Mouse (Mus musculus) embryonic fibroblast, embryonic 13.5 days (primary cell): ENCODE measurements at regions not wholly inside any gene's neighbourhood (a gene's known extent, or its start where the extent isn't known, plus 50 kb on each side); places are given as distances from the start of the nearest gene placed in this dataset.

ENCODE experiments used
- H3K27ac ChIP-seq: 2 replicates; pipeline ENCODE4 v1.5.1; 2012; ENCODE audit warnings: low read length, control low read depth, inconsistent platforms; ENCODE audit not compliant: insufficient read depth
- H3K4me1 ChIP-seq: 2 replicates; pipeline ENCODE4 v1.6.1; 2011; ENCODE audit warnings: low read length; ENCODE audit not compliant: control insufficient read depth, insufficient read depth
- H3K4me3 ChIP-seq: 2 replicates; pipeline ENCODE4 v1.5.1; 2011; ENCODE audit warnings: mild to moderate bottlenecking, control low read depth, low read length; ENCODE audit not compliant: insufficient read depth
- CTCF ChIP-seq: IDR thresholded peaks from 2 replicates; pipeline ENCODE4 v1.5.1; 2011; ENCODE audit warnings: mild to moderate bottlenecking, control low read depth, low read length, moderate library complexity, borderline replicate concordance; ENCODE audit not compliant: insufficient read depth
- POLR2A ChIP-seq: IDR thresholded peaks from 2 replicates; pipeline ENCODE4 v1.6.1; 2011; ENCODE audit warnings: low read depth, mild to moderate bottlenecking, control low read depth, low read length, moderate library complexity

DNA sequence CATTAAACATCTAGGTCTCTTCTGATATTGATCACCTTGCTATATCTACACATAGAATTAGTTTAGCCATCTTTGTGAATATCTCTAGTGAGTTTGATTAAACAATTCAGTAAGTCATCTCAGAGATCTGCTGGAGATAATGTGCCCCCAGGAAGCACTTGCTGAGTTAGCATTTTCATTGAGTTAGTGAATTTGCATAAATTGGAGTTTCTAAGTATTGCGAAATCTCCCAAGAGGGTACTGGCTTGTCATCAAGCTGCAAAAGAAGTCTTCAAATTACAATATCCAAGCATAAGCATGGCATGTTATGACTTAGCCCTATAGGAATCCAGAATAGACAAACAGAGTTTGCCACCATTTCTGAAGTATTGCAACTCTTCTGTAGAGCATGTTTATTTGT is 473.6 kb upstream of the Nr2f2 start:
- no peak overlapping the region for H3K4me3 ChIP-seq
- TF ChIP-seq CTCF, result no peak
- no peaks in the 10 kb centered on the region for H3K4me1 ChIP-seq
- no peak overlapping the region for H3K27ac ChIP-seq

GRCm38 (mm10) chr7:70839190-70839589 is 472.7 kb upstream of the Nr2f2 start:
- H3K4me1 ChIP-seq, result peaks cover 5% of the 10 kb centered on the region; the same call in 1 of the 2 replicates
- H3K4me3 ChIP-seq, result no peak overlapping the region
- H3K27ac ChIP-seq, result no peak overlapping the region
- TF ChIP-seq POLR2A (no peak), CTCF (no peak)

DNA sequence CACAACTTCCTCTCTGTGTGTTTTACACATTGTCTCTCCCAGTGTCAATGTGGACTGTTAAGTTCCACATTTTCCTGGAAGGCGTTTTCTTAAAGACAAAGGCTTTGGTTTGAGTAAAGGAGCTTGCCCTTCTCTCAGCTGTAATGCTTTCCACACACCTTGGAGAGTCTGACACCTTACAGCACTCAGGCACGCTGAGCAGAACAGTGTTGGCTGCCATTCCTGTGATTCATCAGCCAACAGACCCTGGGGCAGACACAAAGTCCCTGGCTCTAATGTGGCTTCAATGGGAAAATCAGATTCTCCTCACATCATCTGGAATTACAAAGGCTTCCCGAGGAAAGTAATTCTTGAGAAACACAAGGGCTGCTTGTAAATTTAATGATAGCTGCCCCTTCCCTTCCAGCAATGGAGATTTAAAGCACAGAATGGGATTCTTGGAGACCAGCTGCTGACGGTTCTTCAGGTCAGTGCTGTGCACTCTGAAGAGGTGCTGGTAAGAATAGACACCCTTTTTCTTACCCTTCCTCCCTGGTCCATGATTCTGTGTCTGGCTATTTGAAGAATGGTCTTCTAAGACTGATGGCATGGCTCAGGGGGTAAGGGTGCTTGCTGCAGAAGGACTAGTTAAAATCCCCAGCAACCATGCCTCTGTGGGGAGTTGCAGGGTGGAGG is 468.4 kb upstream of the Nr2f2 start:
- Histone ChIP-seq H3K4me3 (no peak overlapping the region), H3K27ac (no peak overlapping the region), H3K4me1 (peaks cover 5% of the 10 kb centered on the region; the same call in 1 of the 2 replicates)
- no peak for TF ChIP-seq CTCF
- TF ChIP-seq POLR2A, result no peak

GRCm38 (mm10) chr7:70828486-70829195 is 462.1 kb upstream of the Nr2f2 start:
- Histone ChIP-seq H3K4me3 (no peak overlapping the region), H3K4me1 (peaks cover 5% of the 10 kb centered on the region; the same call in 1 of the 2 replicates), H3K27ac (no peak overlapping the region)
- TF ChIP-seq CTCF (no peak), POLR2A (no peak)

- Histone ChIP-seq H3K4me3 (no peak overlapping the region), H3K27ac (no peak overlapping the region), H3K4me1 (peaks cover 5% of the 10 kb centered on the region; the same call in 1 of the 2 replicates)
- no peak for TF ChIP-seq CTCF
- TF ChIP-seq POLR2A, result no peak
These were observed 459.5 kb upstream of the Nr2f2 start for GRCm38 (mm10) chr7:70826074-70826473.

GRCm38 (mm10) chr7:70823020-70823419 is 456.5 kb upstream of the Nr2f2 start:
- H3K4me3 ChIP-seq, result no peak overlapping the region
- no peak for TF ChIP-seq CTCF
- peaks cover 5% of the 10 kb centered on the region; the same call in 1 of the 2 replicates for H3K4me1 ChIP-seq
- H3K27ac ChIP-seq, result no peak overlapping the region

DNA sequence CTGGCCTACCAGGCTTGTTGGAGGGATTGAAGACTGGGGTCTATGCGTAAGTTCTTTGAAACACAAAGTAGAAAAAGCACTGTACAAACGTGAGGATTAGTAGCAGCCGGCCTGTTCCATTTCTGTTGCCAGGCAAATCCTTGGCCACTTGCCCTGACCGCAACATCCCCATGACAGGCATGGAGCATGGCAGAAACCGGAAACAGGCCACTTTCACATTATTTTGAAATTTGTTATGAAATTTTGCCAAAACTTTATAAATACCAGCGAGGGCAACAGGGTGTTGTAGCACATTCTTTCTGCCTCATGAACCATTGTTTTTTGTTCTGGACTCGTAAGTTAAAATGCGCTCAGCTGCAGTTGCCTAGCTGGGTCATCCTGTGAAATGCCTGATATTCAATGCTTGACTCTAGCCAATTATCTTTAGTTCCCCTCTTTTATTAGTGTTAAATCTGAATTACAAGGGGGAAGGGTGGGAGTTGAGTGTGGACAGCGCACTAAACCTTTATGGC is 455.8 kb upstream of the Nr2f2 start:
- TF ChIP-seq CTCF (no peak), POLR2A (no peak)
- Histone ChIP-seq H3K4me3 (no peak overlapping the region), H3K27ac (0 out of 2 replicates have a peak overlapping the region, but pooled peaks have one; percentile 7), H3K4me1 (peaks cover 5% of the 10 kb centered on the region; the same call in 1 of the 2 replicates)

DNA sequence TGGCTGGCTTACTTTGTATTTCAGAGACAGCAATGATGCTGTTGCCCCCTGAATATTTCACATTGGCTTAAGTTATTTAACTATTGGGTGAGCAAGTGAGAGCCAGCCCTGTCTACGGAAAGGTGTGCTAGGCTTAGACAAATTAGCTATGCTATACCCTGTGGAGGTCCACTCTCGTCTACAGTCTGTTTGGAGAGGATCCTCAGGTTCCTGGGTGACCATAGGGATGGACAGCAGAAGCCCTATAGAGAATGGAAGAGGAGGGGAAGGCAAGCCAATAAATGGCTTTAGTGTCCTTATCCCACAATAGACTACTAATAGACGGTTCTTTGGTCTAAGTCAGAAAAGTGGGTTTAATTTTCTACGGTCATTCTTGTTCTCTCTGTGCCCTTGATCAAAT is 455.3 kb upstream of the Nr2f2 start:
- Histone ChIP-seq H3K4me3 (no peak overlapping the region), H3K27ac (no peak overlapping the region), H3K4me1 (peaks cover 8% of the 10 kb centered on the region)
- no peak for TF ChIP-seq POLR2A
- TF ChIP-seq CTCF, result no peak

GRCm38 (mm10) chr7:70817347-70817913 is 450.9 kb upstream of the Nr2f2 start:
- Histone ChIP-seq H3K27ac (no peak overlapping the region), H3K4me3 (no peak overlapping the region), H3K4me1 (peaks cover 3% of the 10 kb centered on the region)
- TF ChIP-seq POLR2A, result no peak
- TF ChIP-seq CTCF, result no peak

GRCm38 (mm10) chr7:70814391-70814790 is 447.9 kb upstream of the Nr2f2 start:
- H3K4me1 ChIP-seq, result peaks cover 3% of the 10 kb centered on the region
- no peak overlapping the region for H3K4me3 ChIP-seq
- TF ChIP-seq CTCF (no peak), POLR2A (no peak)
- H3K27ac ChIP-seq, result no peak overlapping the region
